Mouse (Mus musculus) C2C12 (cell line): Measurements from ENCODE around the gene Pear1. TPM values are rescaled to one million over a fixed set of nuclear protein-coding genes. Genes with fewer than 3 reads are reported as not detected.
A peak's percentile ranks its signal among the peaks of the same experiment; 100 is the strongest.

ENCODE experiments used
- H3K27me3 ChIP-seq: one replicate; pipeline ENCODE4 v1.6.1; 2011; ENCODE audit not compliant: control insufficient read depth, insufficient read depth, insufficient read length
- H3K36me3 ChIP-seq: one replicate; pipeline ENCODE4 v1.6.1; 2011; ENCODE audit not compliant: control insufficient read depth, insufficient read depth
- H3K4me3 ChIP-seq: one replicate; pipeline ENCODE4 v1.5.1; 2011; ENCODE audit warnings: mild to moderate bottlenecking, control low read depth; ENCODE audit not compliant: poor library complexity, insufficient read depth, severe bottlenecking
- H3K79me2 ChIP-seq: one replicate; pipeline ENCODE4 v1.6.1; 2011; ENCODE audit not compliant: control insufficient read depth, insufficient read depth
- H3K79me3 ChIP-seq: one replicate; pipeline ENCODE4 v1.6.1; 2011; ENCODE audit warnings: low read depth, control low read depth
- H3ac ChIP-seq: one replicate; pipeline ENCODE3; 2011; ENCODE audit warnings: low read depth; ENCODE audit not compliant: control insufficient read depth, insufficient read length
- CEBPB ChIP-seq: IDR thresholded peaks from one replicate; pipeline ENCODE4 v1.6.1; 2011; ENCODE audit warnings: low read depth, mild to moderate bottlenecking, control low read depth, moderate library complexity
- CTCF ChIP-seq: IDR thresholded peaks from one replicate; pipeline ENCODE4 v1.5.1; 2011; ENCODE audit not compliant: control insufficient read depth, insufficient read depth, insufficient read length
- FOSL1 ChIP-seq: IDR thresholded peaks from one replicate; pipeline ENCODE4 v1.8.0; 2011; ENCODE audit warnings: mild to moderate bottlenecking, low read length; ENCODE audit not compliant: poor library complexity, insufficient read depth, severe bottlenecking
- MAX ChIP-seq: IDR thresholded peaks from one replicate; pipeline ENCODE4 v1.6.1; 2011; ENCODE audit warnings: mild to moderate bottlenecking, control low read depth
- MYOD1 ChIP-seq: IDR thresholded peaks from one replicate; pipeline ENCODE4 v1.6.1; 2011; ENCODE audit warnings: low read depth; ENCODE audit not compliant: control insufficient read depth, insufficient read length
- MYOG ChIP-seq: IDR thresholded peaks from one replicate; pipeline ENCODE4 v1.6.1; 2011; ENCODE audit not compliant: control insufficient read depth, insufficient read length; ENCODE audit errors: extremely low read depth
- USF1 ChIP-seq: IDR thresholded peaks from one replicate; pipeline ENCODE4 v1.6.1; 2011; ENCODE audit warnings: low read depth, mild to moderate bottlenecking, control low read depth, moderate library complexity
- polyA plus RNA-seq: library from polyadenylated mRNA; unstranded; fragments of >200 nt; fragmentation: generic; extraction: Trizol; gene quantifications from one replicate; pipeline ENCODE4 v1.2.1, GENCODE M21; 2012; ENCODE audit warnings: missing spikeins

Gene Pear1
- polyA plus RNA-seq, 1 experiment: 1.7 TPM

GRCm38 (mm10) chr3:87804038-87804677, 19.9 kb downstream of the Pear1 start:
- TF ChIP-seq CEBPB (no peak), CTCF (no peak), USF1 (no peak), FOSL1 (no peak), MAX (no peak), MYOG (no peak), MYOD1 (no peak)
- no peak overlapping the region for H3K4me3 ChIP-seq
- no peaks in the 10 kb centered on the region for H3K79me3 ChIP-seq
- no peaks in the 10 kb centered on the region for H3K79me2 ChIP-seq
- no peaks in the 10 kb centered on the region for H3K36me3 ChIP-seq
- H3ac ChIP-seq: no peak overlapping the region
- H3K27me3 ChIP-seq: peaks cover 74% of the 10 kb centered on the region

- H3K79me3 ChIP-seq: no peaks in the 10 kb centered on the region
- H3K36me3 ChIP-seq: no peaks in the 10 kb centered on the region
- TF ChIP-seq MAX (no peak), MYOD1 (no peak), USF1 (no peak), CEBPB (no peak), CTCF (no peak), MYOG (no peak), FOSL1 (no peak)
- peaks cover 84% of the 10 kb centered on the region for H3K27me3 ChIP-seq
- no peaks in the 10 kb centered on the region for H3K79me2 ChIP-seq
- H3K4me3 ChIP-seq: no peak overlapping the region
- no peak overlapping the region for H3ac ChIP-seq
Observed at GRCm38 (mm10) chr3:87801681-87802080, 22.4 kb downstream of the Pear1 start.

GRCm38 (mm10) chr3:87796736-87797334, 27.3 kb downstream of the Pear1 start, which contains the start of gene Insrr:
Gene Insrr, plus strand, starts transcription at chr3:87796951.
- Histone ChIP-seq H3K36me3 (no peaks in the 10 kb centered on the region), H3K79me3 (no peaks in the 10 kb centered on the region), H3K27me3 (peaks cover 96% of the 10 kb centered on the region), H3K4me3 (no peak within 1 kb of the TSS), H3ac (no peak within 1 kb of the TSS), H3K79me2 (no peaks in the 10 kb centered on the region)
- TF ChIP-seq USF1: no peak
- no peak for TF ChIP-seq MYOD1
- no peak for TF ChIP-seq FOSL1
- TF ChIP-seq CEBPB: no peak
- TF ChIP-seq CTCF: no peak
- no peak for TF ChIP-seq MYOG
- no peak for TF ChIP-seq MAX

- Histone ChIP-seq H3K4me3 (no peak overlapping the region), H3ac (no peak overlapping the region), H3K36me3 (no peaks in the 10 kb centered on the region), H3K79me3 (no peaks in the 10 kb centered on the region), H3K27me3 (peaks cover 96% of the 10 kb centered on the region), H3K79me2 (no peaks in the 10 kb centered on the region)
- peak; percentile 71 for TF ChIP-seq CEBPB
- TF ChIP-seq USF1: no peak
Observed at GRCm38 (mm10) chr3:87795336-87796277, 28.5 kb downstream of the Pear1 start.

GRCm38 (mm10) chr3:87794922-87795325, 29.2 kb downstream of the Pear1 start, which contains the start of gene Ntrk1:
Gene Ntrk1, minus strand, starts transcription at chr3:87795162.
- H3K79me2 ChIP-seq: no peaks in the 10 kb centered on the region
- no peak within 1 kb of the TSS for H3K4me3 ChIP-seq
- H3K36me3 ChIP-seq: no peaks in the 10 kb centered on the region
- TF ChIP-seq FOSL1 (no peak), MYOD1 (no peak), USF1 (no peak), MYOG (no peak), CTCF (no peak), MAX (no peak), CEBPB (no peak)
- H3K79me3 ChIP-seq: no peaks in the 10 kb centered on the region
- H3ac ChIP-seq: no peak within 1 kb of the TSS
- peaks cover 94% of the 10 kb centered on the region for H3K27me3 ChIP-seq
